Mouse (Mus musculus): ENCODE data around the gene Nufip2. TPM values are rescaled to one million over a fixed set of nuclear protein-coding genes. Genes with fewer than 3 reads are reported as not detected.

Nufip2 gene
- polyA plus RNA-seq, 1 experiment: 9.3 TPM

DNA sequence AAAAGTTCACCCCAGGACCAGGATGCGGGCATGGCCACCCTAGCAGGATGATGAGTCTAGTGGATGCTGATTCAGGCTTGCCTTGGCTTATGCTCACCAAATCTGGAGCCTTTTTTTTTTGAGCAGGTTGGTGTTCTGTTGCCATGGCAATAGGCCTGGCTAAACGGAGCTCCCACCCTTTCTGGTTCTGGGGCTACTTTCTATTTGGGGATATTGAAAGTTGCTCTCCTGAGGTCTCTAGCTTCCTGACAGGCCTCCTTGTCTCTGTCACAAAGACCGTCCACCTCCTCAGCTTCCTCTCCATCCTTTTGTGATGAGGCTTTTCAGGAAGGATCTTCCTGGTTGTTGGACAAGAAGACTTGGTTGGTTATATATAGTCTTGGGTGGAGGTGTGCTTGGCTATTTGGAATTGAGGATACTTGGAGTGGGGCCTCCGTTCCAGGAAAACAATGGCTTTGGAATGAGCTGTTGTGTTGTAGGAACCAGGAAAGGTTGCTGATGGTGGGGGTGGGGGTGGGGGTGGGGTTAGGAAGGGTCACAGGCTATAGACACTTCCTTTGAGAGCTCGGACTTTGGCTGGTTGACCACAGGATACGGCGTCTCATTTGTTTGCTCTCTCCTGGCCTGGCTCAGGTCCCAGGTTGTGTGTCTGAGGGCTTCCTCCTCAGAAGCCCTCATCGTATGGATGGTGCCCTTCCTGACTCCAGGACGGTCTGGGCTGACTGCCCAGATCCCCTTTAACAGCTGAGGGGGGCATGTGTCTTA, 78.9 kb downstream of the Nufip2 start:
- Histone ChIP-seq H3K36me3 (ENCODE audit: control insufficient read depth, insufficient read depth) (no peaks in the 10 kb centered on the region), H3K4me2 (ENCODE audit: low read depth) (no peak overlapping the region), H3K79me2 (ENCODE audit: control insufficient read depth, insufficient read depth) (peaks cover 38% of the 10 kb centered on the region), H3ac (ENCODE audit: control insufficient read depth, insufficient read length) (no peak overlapping the region), H3K4me3 (no peak overlapping the region), H3K27me3 (ENCODE audit: control insufficient read depth, insufficient read depth, insufficient read length) (no peaks in the 10 kb centered on the region)
- no peak for TF ChIP-seq CEBPB (IDR thresholded peaks at IDR 0.05; ENCODE audit: insufficient read depth, poor library complexity, severe bottlenecking)
- no peak for TF ChIP-seq POLR2A (IDR thresholded peaks at IDR 0.05; ENCODE audit: insufficient read length, low read depth)
- no peak for TF ChIP-seq MYOG (IDR thresholded peaks at IDR 0.05; ENCODE audit: control insufficient read depth in 1 of 3, insufficient read depth in 1 of 3, insufficient read length in 2 of 3, low read depth in 2 of 3)
- no peak for TF ChIP-seq MAX (IDR thresholded peaks at IDR 0.05; ENCODE audit: low read depth)
- TF ChIP-seq USF1 (IDR thresholded peaks at IDR 0.05; ENCODE audit: low read depth): no peak
- no peak for TF ChIP-seq MYOD1 (IDR thresholded peaks at IDR 0.05; ENCODE audit: control insufficient read depth in 1 of 3, insufficient read length in 2 of 3, low read depth in 2 of 3)
- no peak for TF ChIP-seq SRF (IDR thresholded peaks at IDR 0.05; ENCODE audit: control insufficient read depth, insufficient read length, low read depth)

DNA sequence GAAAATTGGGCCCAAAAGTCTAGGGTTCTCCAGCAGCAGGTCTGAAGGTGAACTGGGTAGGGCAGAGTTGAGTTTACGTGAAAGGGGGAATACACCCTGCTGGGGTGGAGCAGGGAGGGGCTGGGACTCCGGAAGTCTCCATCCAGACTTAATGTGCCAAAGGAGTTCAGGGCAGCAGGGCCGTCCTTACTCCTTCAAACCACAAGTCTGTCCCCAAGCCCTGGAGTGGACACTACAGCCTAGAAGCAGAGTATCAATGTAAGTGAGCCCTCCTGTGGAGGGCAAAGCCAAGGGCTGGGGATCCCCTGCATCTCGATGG, 79.5 kb downstream of the Nufip2 start:
- Histone ChIP-seq H3K79me2 (ENCODE audit: control insufficient read depth, insufficient read depth) (peaks cover 38% of the 10 kb centered on the region), H3ac (ENCODE audit: control insufficient read depth, insufficient read length) (no peak overlapping the region), H3K36me3 (ENCODE audit: control insufficient read depth, insufficient read depth) (no peaks in the 10 kb centered on the region), H3K4me2 (ENCODE audit: low read depth) (no peak overlapping the region), H3K27me3 (ENCODE audit: control insufficient read depth, insufficient read depth, insufficient read length) (no peaks in the 10 kb centered on the region), H3K4me3 (no peak overlapping the region)
- no peak for TF ChIP-seq REST (IDR thresholded peaks at IDR 0.05; ENCODE audit: insufficient read depth, insufficient read length)
- no peak for TF ChIP-seq TCF3 (IDR thresholded peaks at IDR 0.05; ENCODE audit: insufficient read length, low read depth)
- TF ChIP-seq MYOD1 (IDR thresholded peaks at IDR 0.05; ENCODE audit: control insufficient read depth in 1 of 3, insufficient read length in 2 of 3, low read depth in 2 of 3): no peak
- no peak for TF ChIP-seq E2F4 (IDR thresholded peaks at IDR 0.05; ENCODE audit: insufficient read depth)
- TF ChIP-seq SRF (IDR thresholded peaks at IDR 0.05; ENCODE audit: control insufficient read depth, insufficient read length, low read depth): no peak
- TF ChIP-seq POLR2A (IDR thresholded peaks at IDR 0.05; ENCODE audit: insufficient read length, low read depth): no peak
- no peak for TF ChIP-seq POLR2AphosphoS2 (IDR thresholded peaks at IDR 0.05; ENCODE audit: insufficient read length, low read depth)
- no peak for TF ChIP-seq USF1 (IDR thresholded peaks at IDR 0.05; ENCODE audit: low read depth)
- no peak for TF ChIP-seq TCF12 (IDR thresholded peaks at IDR 0.05; ENCODE audit: insufficient read depth, poor library complexity, severe bottlenecking)
- TF ChIP-seq MAX (IDR thresholded peaks at IDR 0.05; ENCODE audit: low read depth): no peak
- TF ChIP-seq MYOG (IDR thresholded peaks at IDR 0.05; ENCODE audit: control insufficient read depth in 1 of 3, insufficient read depth in 1 of 3, insufficient read length in 2 of 3, low read depth in 2 of 3): no peak
- TF ChIP-seq CEBPB (IDR thresholded peaks at IDR 0.05; ENCODE audit: insufficient read depth, poor library complexity, severe bottlenecking): no peak

DNA sequence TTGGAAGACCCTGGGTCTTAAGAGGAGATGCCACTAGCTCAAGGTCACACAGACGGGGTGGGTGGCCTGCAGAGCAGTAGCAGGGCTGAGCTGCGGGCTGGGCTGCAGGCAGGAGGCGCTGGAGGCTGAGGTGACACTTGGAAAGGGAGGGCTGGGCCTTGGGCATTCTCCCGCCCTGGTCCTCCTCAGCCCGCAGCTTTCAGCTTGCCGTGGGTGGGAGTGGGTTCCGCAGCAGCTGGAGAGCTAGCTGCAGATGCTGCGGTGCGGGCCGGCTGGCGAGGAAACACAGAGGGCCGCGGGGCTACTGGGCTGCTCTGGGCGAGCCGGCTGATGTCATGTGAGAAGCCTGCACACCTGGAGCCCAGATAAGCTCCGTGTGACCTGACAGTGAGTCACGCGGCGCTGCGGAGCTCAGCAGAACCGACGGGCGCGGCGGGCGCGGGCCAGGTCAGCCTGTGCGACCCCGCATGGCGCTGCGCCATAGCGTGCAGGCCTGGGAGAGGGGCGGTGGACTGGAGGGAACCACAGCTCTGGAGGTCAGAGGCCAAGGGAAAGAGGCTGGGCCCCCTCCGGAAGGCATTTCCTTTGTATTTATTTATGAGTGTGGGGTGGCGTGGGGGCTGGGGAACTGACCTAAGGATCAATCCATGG, 80.5 kb downstream of the Nufip2 start:
- no peak overlapping the region for H3K4me3 ChIP-seq
- H3K4me2 ChIP-seq (ENCODE audit: low read depth): no peak overlapping the region

DNA sequence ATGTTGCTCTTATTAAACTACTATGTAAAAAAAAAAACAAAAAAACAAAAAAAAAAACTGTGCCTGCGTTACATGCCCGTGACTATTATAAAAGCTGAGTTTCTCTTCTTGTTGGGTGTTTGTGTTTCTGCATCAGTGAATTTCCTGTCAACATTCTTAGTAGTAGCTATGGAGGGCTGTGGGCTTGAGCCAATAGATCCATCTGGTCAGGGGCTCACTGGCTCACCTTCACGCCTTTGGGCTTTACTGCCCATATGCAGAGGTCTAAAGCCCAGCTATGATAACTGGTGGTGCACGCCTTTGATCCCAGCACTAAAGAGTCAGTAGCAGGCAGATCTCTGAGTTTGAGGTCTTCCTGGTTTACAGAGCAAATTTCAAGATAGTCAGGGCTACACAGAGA, 83.5 kb downstream of the Nufip2 start:
- TF ChIP-seq TCF3 (IDR thresholded peaks at IDR 0.05; ENCODE audit: insufficient read length, low read depth) (no peak), CEBPB (IDR thresholded peaks at IDR 0.05; ENCODE audit: insufficient read depth, poor library complexity, severe bottlenecking) (no peak), SRF (IDR thresholded peaks at IDR 0.05; ENCODE audit: control insufficient read depth, insufficient read length, low read depth) (no peak), E2F4 (IDR thresholded peaks at IDR 0.05; ENCODE audit: insufficient read depth) (no peak), USF1 (IDR thresholded peaks at IDR 0.05; ENCODE audit: low read depth) (no peak), REST (IDR thresholded peaks at IDR 0.05; ENCODE audit: insufficient read depth, insufficient read length) (no peak), POLR2AphosphoS2 (IDR thresholded peaks at IDR 0.05; ENCODE audit: insufficient read length, low read depth) (no peak), MYOD1 (IDR thresholded peaks at IDR 0.05; ENCODE audit: control insufficient read depth in 1 of 3, insufficient read length in 2 of 3, low read depth in 2 of 3) (no peak), MAX (IDR thresholded peaks at IDR 0.05; ENCODE audit: low read depth) (no peak), POLR2A (IDR thresholded peaks at IDR 0.05; ENCODE audit: insufficient read length, low read depth) (no peak), MYOG (IDR thresholded peaks at IDR 0.05; ENCODE audit: control insufficient read depth in 1 of 3, insufficient read depth in 1 of 3, insufficient read length in 2 of 3, low read depth in 2 of 3) (no peak), TCF12 (IDR thresholded peaks at IDR 0.05; ENCODE audit: insufficient read depth, poor library complexity, severe bottlenecking) (no peak)
- Histone ChIP-seq H3K36me3 (ENCODE audit: control insufficient read depth, insufficient read depth) (no peaks in the 10 kb centered on the region), H3K79me2 (ENCODE audit: control insufficient read depth, insufficient read depth) (peaks cover 29% of the 10 kb centered on the region), H3K4me2 (ENCODE audit: low read depth) (no peak overlapping the region), H3K4me3 (no peak overlapping the region), H3K27me3 (ENCODE audit: control insufficient read depth, insufficient read depth, insufficient read length) (no peaks in the 10 kb centered on the region), H3ac (ENCODE audit: control insufficient read depth, insufficient read length) (no peak overlapping the region)

More for the DNA sequence above, 80.5 kb downstream of the Nufip2 start:
- Histone ChIP-seq H3K27me3 (ENCODE audit: control insufficient read depth, insufficient read depth, insufficient read length) (no peaks in the 10 kb centered on the region), H3K79me2 (ENCODE audit: control insufficient read depth, insufficient read depth) (peaks cover 38% of the 10 kb centered on the region), H3ac (ENCODE audit: control insufficient read depth, insufficient read length) (no peak overlapping the region), H3K36me3 (ENCODE audit: control insufficient read depth, insufficient read depth) (no peaks in the 10 kb centered on the region)
- TF ChIP-seq E2F4 (IDR thresholded peaks at IDR 0.05; ENCODE audit: insufficient read depth) (no peak), MYOG (IDR thresholded peaks at IDR 0.05; ENCODE audit: control insufficient read depth in 1 of 3, insufficient read depth in 1 of 3, insufficient read length in 2 of 3, low read depth in 2 of 3) (peak in 1 of 3 experiments; percentile 31), POLR2AphosphoS2 (IDR thresholded peaks at IDR 0.05; ENCODE audit: insufficient read length, low read depth) (no peak), USF1 (IDR thresholded peaks at IDR 0.05; ENCODE audit: low read depth) (no peak), CEBPB (IDR thresholded peaks at IDR 0.05; ENCODE audit: insufficient read depth, poor library complexity, severe bottlenecking) (no peak), TCF3 (IDR thresholded peaks at IDR 0.05; ENCODE audit: insufficient read length, low read depth) (no peak), MYOD1 (IDR thresholded peaks at IDR 0.05; ENCODE audit: control insufficient read depth in 1 of 3, insufficient read length in 2 of 3, low read depth in 2 of 3) (peak in 1 of 3 experiments; percentile 19), REST (IDR thresholded peaks at IDR 0.05; ENCODE audit: insufficient read depth, insufficient read length) (no peak), TCF12 (IDR thresholded peaks at IDR 0.05; ENCODE audit: insufficient read depth, poor library complexity, severe bottlenecking) (no peak), SRF (IDR thresholded peaks at IDR 0.05; ENCODE audit: control insufficient read depth, insufficient read length, low read depth) (no peak), POLR2A (IDR thresholded peaks at IDR 0.05; ENCODE audit: insufficient read length, low read depth) (no peak), MAX (IDR thresholded peaks at IDR 0.05; ENCODE audit: low read depth) (no peak)
